Mouse (Mus musculus): ENCODE measurements around the gene Fam69a. TPM values are rescaled to one million over a fixed set of nuclear protein-coding genes. Genes with fewer than 3 reads are reported as not detected.

The Fam69a gene
- total and polyA plus RNA-seq, 3 experiments: 1.5 to 13.1 (median 12.9) TPM

GRCm38 (mm10) chr5:107948899-107949298, 38.0 kb downstream of the Fam69a start:
- intact Hi-C loops (cut with DNase I): no loop called here
- no peak overlapping the region for H3K9ac ChIP-seq (ENCODE audit: low read depth, low read length)
- H3K4me3 ChIP-seq: no peak overlapping the region
- DNase-seq: no peak
- TF ChIP-seq POLR2A (IDR thresholded peaks at IDR 0.05; ENCODE audit: insufficient read depth, low read depth, low read length) (no peak), CTCF (IDR thresholded peaks at IDR 0.05) (no peak), EP300 (IDR thresholded peaks at IDR 0.05; ENCODE audit: insufficient read depth, low read depth, low read length) (no peak)
- H3K27ac ChIP-seq: no peak overlapping the region
- H3K27me3 ChIP-seq (ENCODE audit: control insufficient read depth, insufficient read depth, low read length): no peaks in the 10 kb centered on the region
- WGBS: 88% methylated on average over 1 of the region's 1 CpGs
- no peaks in the 10 kb centered on the region; the same call in 1 of the 2 replicates for H3K36me3 ChIP-seq (ENCODE audit: control insufficient read depth, insufficient read depth, low read length)
- no peaks in the 10 kb centered on the region for H3K79me2 ChIP-seq (replicated peaks; ENCODE audit: control insufficient read depth, insufficient read depth, low read length)
- H3K4me1 ChIP-seq (ENCODE audit: control insufficient read depth, insufficient read depth, low read length): peaks cover 7% of the 10 kb centered on the region

GRCm38 (mm10) chr5:107947548-107947947, 39.3 kb downstream of the Fam69a start:
- Histone ChIP-seq H3K27me3 (ENCODE audit: control insufficient read depth, insufficient read depth, low read length) (no peaks in the 10 kb centered on the region), H3K4me1 (ENCODE audit: control insufficient read depth, insufficient read depth, low read length) (peaks cover 7% of the 10 kb centered on the region), H3K36me3 (ENCODE audit: control insufficient read depth, insufficient read depth, low read length) (no peaks in the 10 kb centered on the region; the same call in 1 of the 2 replicates), H3K9ac (ENCODE audit: low read depth, low read length) (no peak overlapping the region), H3K4me3 (no peak overlapping the region), H3K79me2 (replicated peaks; ENCODE audit: control insufficient read depth, insufficient read depth, low read length) (no peaks in the 10 kb centered on the region), H3K27ac (no peak overlapping the region; the same call in 1 of the 2 replicates)
- WGBS: 24% methylated on average over 2 of the region's 2 CpGs
- intact Hi-C loops (cut with DNase I): no loop called here
- peak in 1 of 2 experiments; percentile 51 for DNase-seq
- TF ChIP-seq POLR2A (IDR thresholded peaks at IDR 0.05; ENCODE audit: insufficient read depth, low read depth, low read length) (no peak), CTCF (IDR thresholded peaks at IDR 0.05) (no peak), EP300 (IDR thresholded peaks at IDR 0.05; ENCODE audit: insufficient read depth, low read depth, low read length) (no peak)

- H3K36me3 ChIP-seq (ENCODE audit: control insufficient read depth, insufficient read depth, low read length): no peaks in the 10 kb centered on the region; the same call in 1 of the 2 replicates
- 55% methylated on average over 1 of the region's 1 CpGs for WGBS
- intact Hi-C loops (cut with DNase I): no loop called here
- no peak for DNase-seq
- no peak overlapping the region for H3K4me3 ChIP-seq
- peaks cover 7% of the 10 kb centered on the region for H3K4me1 ChIP-seq (ENCODE audit: control insufficient read depth, insufficient read depth, low read length)
- H3K9ac ChIP-seq (ENCODE audit: low read depth, low read length): no peak overlapping the region
- H3K27me3 ChIP-seq (ENCODE audit: control insufficient read depth, insufficient read depth, low read length): no peaks in the 10 kb centered on the region
- H3K27ac ChIP-seq: no peak overlapping the region
- TF ChIP-seq POLR2A (IDR thresholded peaks at IDR 0.05; ENCODE audit: insufficient read depth, low read depth, low read length) (no peak), EP300 (IDR thresholded peaks at IDR 0.05; ENCODE audit: insufficient read depth, low read depth, low read length) (no peak), CTCF (IDR thresholded peaks at IDR 0.05) (no peak)
- H3K79me2 ChIP-seq (replicated peaks; ENCODE audit: control insufficient read depth, insufficient read depth, low read length): no peaks in the 10 kb centered on the region
Measured at GRCm38 (mm10) chr5:107946475-107946874, 40.4 kb downstream of the Fam69a start.

- intact Hi-C loops (cut with DNase I): no loop called here
- no peaks in the 10 kb centered on the region for H3K27me3 ChIP-seq (ENCODE audit: control insufficient read depth, insufficient read depth, low read length)
- WGBS: 83% methylated on average over 6 of the region's 6 CpGs
- H3K4me1 ChIP-seq (ENCODE audit: control insufficient read depth, insufficient read depth, low read length): peaks cover 3% of the 10 kb centered on the region
- H3K36me3 ChIP-seq (ENCODE audit: control insufficient read depth, insufficient read depth, low read length): no peaks in the 10 kb centered on the region; the same call in 1 of the 2 replicates
- no peak for DNase-seq
- H3K27ac ChIP-seq: no peak overlapping the region
- H3K9ac ChIP-seq (ENCODE audit: low read depth, low read length): no peak overlapping the region
- TF ChIP-seq CTCF (IDR thresholded peaks at IDR 0.05) (no peak), EP300 (IDR thresholded peaks at IDR 0.05; ENCODE audit: insufficient read depth, low read depth, low read length) (no peak), POLR2A (IDR thresholded peaks at IDR 0.05; ENCODE audit: insufficient read depth, low read depth, low read length) (no peak)
- H3K4me3 ChIP-seq: no peak overlapping the region
- no peaks in the 10 kb centered on the region for H3K79me2 ChIP-seq (replicated peaks; ENCODE audit: control insufficient read depth, insufficient read depth, low read length)
Measured at GRCm38 (mm10) chr5:107943526-107943925, 43.4 kb downstream of the Fam69a start.

- intact Hi-C loops (cut with DNase I): no loop called here
- no peak overlapping the region for H3K9ac ChIP-seq (ENCODE audit: low read depth, low read length)
- H3K27ac ChIP-seq: no peak overlapping the region
- no peaks in the 10 kb centered on the region for H3K79me2 ChIP-seq (replicated peaks; ENCODE audit: control insufficient read depth, insufficient read depth, low read length)
- H3K36me3 ChIP-seq (ENCODE audit: control insufficient read depth, insufficient read depth, low read length): no peaks in the 10 kb centered on the region; the same call in 1 of the 2 replicates
- H3K4me1 ChIP-seq (ENCODE audit: control insufficient read depth, insufficient read depth, low read length): peaks cover 3% of the 10 kb centered on the region
- H3K4me3 ChIP-seq: no peak overlapping the region
- H3K27me3 ChIP-seq (ENCODE audit: control insufficient read depth, insufficient read depth, low read length): no peaks in the 10 kb centered on the region
- DNase-seq: no peak
- TF ChIP-seq CTCF (IDR thresholded peaks at IDR 0.05): no peak
- WGBS: 87% methylated on average over 1 of the region's 1 CpGs
Measured at GRCm38 (mm10) chr5:107942941-107943340, 43.9 kb downstream of the Fam69a start.

- TF ChIP-seq CTCF (IDR thresholded peaks at IDR 0.05) (no peak), EP300 (IDR thresholded peaks at IDR 0.05; ENCODE audit: insufficient read depth, low read depth, low read length) (no peak), POLR2A (IDR thresholded peaks at IDR 0.05; ENCODE audit: insufficient read depth, low read depth, low read length) (no peak)
- Histone ChIP-seq H3K36me3 (ENCODE audit: control insufficient read depth, insufficient read depth, low read length) (no peaks in the 10 kb centered on the region), H3K27me3 (ENCODE audit: control insufficient read depth, insufficient read depth, low read length) (no peaks in the 10 kb centered on the region), H3K4me3 (no peak overlapping the region), H3K9ac (ENCODE audit: low read depth, low read length) (no peak overlapping the region), H3K79me2 (replicated peaks; ENCODE audit: control insufficient read depth, insufficient read depth, low read length) (no peaks in the 10 kb centered on the region), H3K27ac (no peak overlapping the region), H3K4me1 (ENCODE audit: control insufficient read depth, insufficient read depth, low read length) (no peaks in the 10 kb centered on the region)
- DNase-seq: no peak
- intact Hi-C loops (cut with DNase I): no loop called here
- 45% methylated on average over 6 of the region's 6 CpGs for WGBS
Measured at GRCm38 (mm10) chr5:107941222-107941621, 45.7 kb downstream of the Fam69a start.

All from heart, adult 2 months (tissue).